Mouse (Mus musculus) MEL (cell line): ENCODE results near the gene Ckap2l. TPM values are rescaled to one million over a fixed set of nuclear protein-coding genes. Genes with fewer than 3 reads are reported as not detected.

ENCODE experiments used
- DNase-seq: peaks from one replicate; pipeline ENCODE4 v3.0.0; 2011; ENCODE audit warnings: low read depth, low spot score
- H3K27ac ChIP-seq: 2 replicates; pipeline ENCODE4 v1.5.1; 2012; ENCODE audit warnings: low read depth, mild to moderate bottlenecking, control low read depth, low read length, moderate library complexity; ENCODE audit not compliant: control insufficient read depth
- H3K27me3 ChIP-seq, 2 experiments: fragments of 150-350 bp in 1 of 2; sonication (generic) in 1 of 2; 2 replicates each; pipeline ENCODE4 v1.6.1; 2012; ENCODE audit warnings: low read length in 2 of 2, mild to moderate bottlenecking in 2 of 2, improper control_type of control experiment in 1 of 2, moderate library complexity in 1 of 2; ENCODE audit not compliant: insufficient read depth in 2 of 2, control insufficient read depth in 1 of 2
- H3K36me3 ChIP-seq, 2 experiments: 2 replicates each; pipeline ENCODE4 v1.6.1; 2012 to 2014; ENCODE audit warnings: low read length in 2 of 2, improper control_type of control experiment in 1 of 2, inconsistent platforms in 1 of 2, mild to moderate bottlenecking in 1 of 2; ENCODE audit not compliant: insufficient read depth in 2 of 2, control insufficient read depth in 1 of 2
- H3K4me1 ChIP-seq, 2 experiments: fragments of 150-350 bp in 1 of 2; sonication (generic) in 1 of 2; 2 replicates each; pipeline ENCODE4 v1.6.1; 2012; ENCODE audit warnings: low read length in 2 of 2, improper control_type of control experiment in 1 of 2, mild to moderate bottlenecking in 1 of 2; ENCODE audit not compliant: insufficient read depth in 2 of 2, control insufficient read depth in 1 of 2
- H3K4me3 ChIP-seq, 2 experiments: fragments of 150-350 bp in 1 of 2; sonication (generic) in 1 of 2; 2 replicates each; pipeline ENCODE4 v1.5.1; 2012; ENCODE audit warnings: low read depth in 2 of 2, low read length in 2 of 2, mild to moderate bottlenecking in 2 of 2, moderate library complexity in 2 of 2, control low read depth in 1 of 2, improper control_type of control experiment in 1 of 2; ENCODE audit not compliant: control insufficient read depth in 1 of 2, insufficient read depth in 1 of 2
- H3K79me2 ChIP-seq: 2 replicates; pipeline ENCODE4 v1.6.1; 2012; ENCODE audit warnings: mild to moderate bottlenecking, low read length, moderate library complexity; ENCODE audit not compliant: control insufficient read depth, poor library complexity, insufficient read depth
- H3K9ac ChIP-seq: 2 replicates; pipeline ENCODE4 v1.6.1; 2012; ENCODE audit warnings: low read depth, mild to moderate bottlenecking, control low read depth, low read length, moderate library complexity; ENCODE audit not compliant: control insufficient read depth, poor library complexity, severe bottlenecking
- H3K9me3 ChIP-seq: fragments of 150-350 bp; sonication (generic); replicated peaks from 2 replicates; pipeline ENCODE4 v1.6.1; 2012; ENCODE audit warnings: mild to moderate bottlenecking, low read length, improper control_type of control experiment, moderate library complexity; ENCODE audit not compliant: insufficient read depth
- BHLHE40 ChIP-seq: IDR thresholded peaks from 2 replicates; pipeline ENCODE4 v1.6.1; 2012; ENCODE audit warnings: low read depth, mild to moderate bottlenecking, inconsistent platforms, low read length, improper control_type of control experiment, borderline replicate concordance
- CHD1 ChIP-seq: IDR thresholded peaks from 2 replicates; pipeline ENCODE4 v1.6.1; 2012; ENCODE audit warnings: low read depth, mild to moderate bottlenecking, inconsistent platforms, low read length, improper control_type of control experiment
- ELF1 ChIP-seq: IDR thresholded peaks from 2 replicates; pipeline ENCODE4 v1.6.1; 2014; ENCODE audit warnings: low read depth, mild to moderate bottlenecking, inconsistent platforms, low read length, improper control_type of control experiment, moderate library complexity
- ETS1 ChIP-seq: IDR thresholded peaks from 2 replicates; pipeline ENCODE4 v1.6.1; 2012; ENCODE audit warnings: low read depth, mild to moderate bottlenecking, inconsistent platforms, low read length, improper control_type of control experiment, moderate library complexity
- GABPA ChIP-seq: IDR thresholded peaks from 2 replicates; pipeline ENCODE4 v1.6.1; 2012; ENCODE audit warnings: low read depth, mild to moderate bottlenecking, inconsistent platforms, low read length, improper control_type of control experiment, moderate library complexity
- GATA1 ChIP-seq: IDR thresholded peaks from 2 replicates; pipeline ENCODE4 v1.6.1; 2011; ENCODE audit warnings: low read depth, low read length, improper control_type of control experiment
- JUND ChIP-seq: IDR thresholded peaks from 2 replicates; pipeline ENCODE4 v1.6.1; 2011; ENCODE audit warnings: low read depth, mild to moderate bottlenecking, improper control_type of control experiment, low read length
- MXI1 ChIP-seq: IDR thresholded peaks from 2 replicates; pipeline ENCODE4 v1.6.1; 2011; ENCODE audit warnings: mild to moderate bottlenecking, low read depth, low read length, improper control_type of control experiment
- MYC ChIP-seq: IDR thresholded peaks from 2 replicates; pipeline ENCODE4 v1.6.1; 2011; ENCODE audit warnings: low read depth, mild to moderate bottlenecking, low read length, improper control_type of control experiment, moderate library complexity
- NELFE ChIP-seq: IDR thresholded peaks from 2 replicates; pipeline ENCODE4 v1.6.1; 2011; ENCODE audit warnings: low read depth, low read length, improper control_type of control experiment
- POLR2A ChIP-seq, 2 experiments: IDR thresholded peaks; 2 replicates each; pipeline ENCODE4 v1.6.1; 2011 to 2012; ENCODE audit warnings: low read length in 2 of 2, mild to moderate bottlenecking in 2 of 2, control low read depth in 1 of 2, improper control_type of control experiment in 1 of 2, low read depth in 1 of 2, moderate library complexity in 1 of 2; ENCODE audit not compliant: control insufficient read depth in 1 of 2, insufficient read depth in 1 of 2, poor library complexity in 1 of 2
- POLR2AphosphoS5 ChIP-seq: IDR thresholded peaks from 2 replicates; pipeline ENCODE4 v1.6.1; 2012; ENCODE audit warnings: low read depth, borderline replicate concordance, mild to moderate bottlenecking, inconsistent platforms, low read length, moderate library complexity, mixed read lengths
- RAD21 ChIP-seq: IDR thresholded peaks from 2 replicates; pipeline ENCODE4 v1.6.1; 2011; ENCODE audit warnings: mild to moderate bottlenecking, low read depth, low read length, improper control_type of control experiment
- RCOR1 ChIP-seq: IDR thresholded peaks from 2 replicates; pipeline ENCODE4 v1.6.1; 2012; ENCODE audit warnings: low read depth, mild to moderate bottlenecking, inconsistent platforms, low read length, improper control_type of control experiment
- SIN3A ChIP-seq: IDR thresholded peaks from 2 replicates; pipeline ENCODE4 v1.6.1; 2012; ENCODE audit warnings: low read length, improper control_type of control experiment, inconsistent platforms
- SMC3 ChIP-seq: IDR thresholded peaks from 2 replicates; pipeline ENCODE4 v1.6.1; 2011; ENCODE audit warnings: low read depth, low read length, improper control_type of control experiment
- TAL1 ChIP-seq: IDR thresholded peaks from 2 replicates; pipeline ENCODE4 v1.6.1; 2012; ENCODE audit warnings: mild to moderate bottlenecking, inconsistent platforms, low read length, moderate library complexity, mixed read lengths
- TCF12 ChIP-seq: IDR thresholded peaks from 2 replicates; pipeline ENCODE4 v1.6.1; 2014; ENCODE audit warnings: low read depth, mild to moderate bottlenecking, inconsistent platforms, low read length, improper control_type of control experiment, moderate library complexity
- UBTF ChIP-seq: IDR thresholded peaks from 2 replicates; pipeline ENCODE4 v1.6.1; 2012; ENCODE audit warnings: low read depth, mild to moderate bottlenecking, inconsistent platforms, low read length, improper control_type of control experiment, moderate library complexity, borderline replicate concordance; ENCODE audit not compliant: insufficient read depth
- ZKSCAN1 ChIP-seq: IDR thresholded peaks from 2 replicates; pipeline ENCODE4 v1.6.1; 2012; ENCODE audit warnings: low read depth, mild to moderate bottlenecking, inconsistent platforms, low read length, improper control_type of control experiment, moderate library complexity
- ZMIZ1 ChIP-seq: IDR thresholded peaks from 2 replicates; pipeline ENCODE4 v1.6.1; 2012; ENCODE audit warnings: low read depth, mild to moderate bottlenecking, inconsistent platforms, low read length, improper control_type of control experiment, moderate library complexity
- ZNF384 ChIP-seq: IDR thresholded peaks from 2 replicates; pipeline ENCODE4 v1.6.1; 2012; ENCODE audit warnings: low read depth, mild to moderate bottlenecking, inconsistent platforms, low read length, improper control_type of control experiment
- polyA plus RNA-seq, 2 experiments: library from polyadenylated mRNA; stranded (reverse) in 1 of 2; unstranded in 1 of 2; fragments of >175 nt in 1 of 2; fragments of >200 nt in 1 of 2; gene quantifications; 2 replicates each; pipeline versions ENCODE4 v1.2.1 to v1.2.4; 2012; ENCODE audit warnings: low replicate concordance in 2 of 2, low read depth in 1 of 2; ENCODE audit not compliant: insufficient read length in 2 of 2, insufficient read depth in 1 of 2, missing spikeins in 1 of 2
- total RNA-seq: library from RNA; depleted of rRNA; stranded (reverse); fragments of 300-350 nt; gene quantifications from 2 replicates; pipeline ENCODE4 v1.2.3, GENCODE M21; 2012

Ckap2l gene
- total and polyA plus RNA-seq, 3 experiments: 10.6 to 25.7 TPM; not detected in 1

DNA sequence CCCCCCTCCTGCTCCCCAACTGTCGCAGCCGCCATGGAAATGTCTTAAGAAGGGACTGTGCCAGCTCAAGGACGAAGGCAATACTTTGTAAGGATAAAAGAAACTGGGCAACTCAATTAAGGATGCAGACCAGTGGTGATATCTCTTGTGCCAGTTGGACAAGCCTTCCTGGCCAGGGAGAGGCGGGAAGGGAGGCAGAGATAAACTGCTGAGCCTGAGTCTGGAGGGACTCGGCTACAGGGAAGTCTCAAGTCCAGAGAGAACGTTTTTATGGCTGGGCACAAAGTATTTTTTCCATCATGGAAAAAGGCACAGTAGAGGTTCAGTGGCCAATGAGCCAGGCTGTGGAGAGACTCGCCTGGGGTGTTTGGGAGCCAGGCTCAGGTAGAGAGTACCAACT is 33.0 kb upstream of the Ckap2l start:
- TF ChIP-seq MXI1 (no peak), MYC (no peak), ETS1 (no peak), SMC3 (no peak), POLR2A (IDR thresholded peaks at IDR 0.05; ENCODE audit: control insufficient read depth in 1 of 2, insufficient read depth in 1 of 2, low read depth in 1 of 2, low read length in 2 of 2, poor library complexity in 1 of 2) (no peak), SIN3A (no peak), ZMIZ1 (no peak), ELF1 (no peak), UBTF (no peak), BHLHE40 (no peak), TAL1 (no peak), NELFE (no peak), RAD21 (no peak), CHD1 (no peak)
- H3K9me3 ChIP-seq: no peaks in the 10 kb centered on the region
- DNase-seq: no peak
- H3K4me3 ChIP-seq: no peak overlapping the region
- H3K27me3 ChIP-seq: peaks cover 0 to 2% of the 10 kb centered on the region in 2 experiments; a peak in 2 of 4 replicates
- no peak overlapping the region for H3K9ac ChIP-seq
- H3K79me2 ChIP-seq: no peaks in the 10 kb centered on the region
- no peak overlapping the region for H3K27ac ChIP-seq
- no peaks in the 10 kb centered on the region for H3K36me3 ChIP-seq
- no peaks in the 10 kb centered on the region for H3K4me1 ChIP-seq

- H3K9me3 ChIP-seq: no peaks in the 10 kb centered on the region
- no peak for DNase-seq
- no peaks in the 10 kb centered on the region for H3K4me1 ChIP-seq
- no peak overlapping the region for H3K4me3 ChIP-seq
- no peak overlapping the region for H3K9ac ChIP-seq
- H3K36me3 ChIP-seq: no peaks in the 10 kb centered on the region
- H3K27ac ChIP-seq: no peak overlapping the region
- TF ChIP-seq GABPA (no peak), JUND (no peak), RAD21 (no peak), TCF12 (no peak), ZNF384 (no peak), MYC (no peak), GATA1 (no peak), ETS1 (no peak), POLR2A (IDR thresholded peaks at IDR 0.05; ENCODE audit: control insufficient read depth in 1 of 2, insufficient read depth in 1 of 2, low read depth in 1 of 2, low read length in 2 of 2, poor library complexity in 1 of 2) (no peak), CHD1 (no peak), ZKSCAN1 (no peak), RCOR1 (no peak), TAL1 (no peak), UBTF (no peak), POLR2AphosphoS5 (no peak)
- TF ChIP-seq, all 39 proteins: peak for 0
- Histone ChIP-seq H3K27me3 (peaks cover 1 to 2% of the 10 kb centered on the region in 2 experiments; a peak in 2 of 4 replicates), H3K79me2 (no peaks in the 10 kb centered on the region)
Measured at GRCm38 (mm10) chr2:129328238-129328637, 31.2 kb upstream of the Ckap2l start.
